Mouse (Mus musculus) ES-E14 (cell line): ENCODE data around the gene Ankib1. TPM values are rescaled to one million over a fixed set of nuclear protein-coding genes. Genes with fewer than 3 reads are reported as not detected.
"Not testable (repeated sequence)": the region's sequence is repeated elsewhere in the genome, so short reads cannot be mapped to it uniquely, and the experiment has no call there.

Source experiments
- DNase-seq: peaks from one replicate; pipeline ENCODE4 v3.0.0-alpha.2; 2013; ENCODE audit warnings: low read depth, low spot score
- H3K27ac ChIP-seq: 2 replicates; pipeline ENCODE4 v1.5.1; 2012; ENCODE audit warnings: low read depth, mild to moderate bottlenecking, low read length, moderate library complexity, mixed read lengths; ENCODE audit not compliant: poor library complexity, insufficient read depth, severe bottlenecking
- H3K36me3 ChIP-seq: 2 replicates; pipeline ENCODE4 v1.6.1; 2012; ENCODE audit warnings: mild to moderate bottlenecking, low read length, moderate library complexity, mixed read lengths; ENCODE audit not compliant: control insufficient read depth, poor library complexity, insufficient read depth, severe bottlenecking
- H3K4me1 ChIP-seq, 2 experiments: fragments of 150-350 bp in 1 of 2; sonication (generic) in 1 of 2; 2 replicates each; pipeline ENCODE4 v1.6.1; 2012; ENCODE audit warnings: low read length in 2 of 2, mild to moderate bottlenecking in 1 of 2, mixed read lengths in 1 of 2; ENCODE audit not compliant: control insufficient read depth in 2 of 2, insufficient read depth in 2 of 2, poor library complexity in 1 of 2
- H3K4me3 ChIP-seq, 2 experiments: fragments of 150-350 bp in 1 of 2; sonication (generic) in 1 of 2; 2 replicates each; pipeline ENCODE4 v1.5.1; 2012; ENCODE audit warnings: low read length in 2 of 2, low read depth in 1 of 2, mild to moderate bottlenecking in 1 of 2, mixed read lengths in 1 of 2; ENCODE audit not compliant: insufficient read depth in 1 of 2, poor library complexity in 1 of 2, severe bottlenecking in 1 of 2
- H3K9ac ChIP-seq: 2 replicates; pipeline ENCODE4 v1.6.1; 2012; ENCODE audit warnings: low read depth, mild to moderate bottlenecking, low read length, mixed read lengths; ENCODE audit not compliant: poor library complexity, insufficient read depth, severe bottlenecking
- H3K9me3 ChIP-seq: fragments of 150-350 bp; sonication (generic); 2 replicates; pipeline ENCODE4 v1.6.1; 2012; ENCODE audit warnings: low read depth, mild to moderate bottlenecking, low read length; ENCODE audit not compliant: control insufficient read depth, insufficient read depth
- CHD2 ChIP-seq: IDR thresholded peaks from 2 replicates; pipeline ENCODE4 v1.6.1; 2014; ENCODE audit warnings: mild to moderate bottlenecking, low read depth, low read length, inconsistent platforms
- HCFC1 ChIP-seq: IDR thresholded peaks from 2 replicates; pipeline ENCODE4 v1.6.1; 2012; ENCODE audit warnings: low read length, inconsistent platforms, borderline replicate concordance; ENCODE audit not compliant: insufficient read depth
- MAFK ChIP-seq: IDR thresholded peaks from 2 replicates; pipeline ENCODE4 v1.6.1; 2014; ENCODE audit warnings: mild to moderate bottlenecking, low read depth, low read length, inconsistent platforms; ENCODE audit not compliant: insufficient read depth
- ZC3H11A ChIP-seq: IDR thresholded peaks from 2 replicates; pipeline ENCODE4 v1.6.1; 2012; ENCODE audit warnings: low read depth, mild to moderate bottlenecking, inconsistent platforms, low read length, borderline replicate concordance
- ZNF384 ChIP-seq: IDR thresholded peaks from 2 replicates; pipeline ENCODE4 v1.6.1; 2012; ENCODE audit warnings: low read depth, low read length, inconsistent platforms
- in situ Hi-C, 2 experiments: fragments of 600-800 bp; cut with MboI; formaldehyde crosslinking; loops; one replicate each; pipeline ENCODE4 v1.15.1; 2025; ENCODE audit warnings: low sequenced_read_pairs in 2 of 2, inconsistent platforms in 1 of 2; ENCODE audit not compliant: unreplicated experiment in 2 of 2
- total RNA-seq: library from RNA; depleted of rRNA; stranded (reverse); fragments of 300-350 nt; gene quantifications from 2 replicates; pipeline ENCODE4 v1.2.3, GENCODE M21; 2012

The Ankib1 gene
- total RNA-seq, 1 experiment = 17.6 TPM

GRCm38 (mm10) chr5:3657085-3657484 is 145.6 kb downstream of the Ankib1 start, which contains the start of gene Gatad1:
Gene Gatad1 (minus strand): TSS chr5:3657185.
- in situ Hi-C loops = no loop called here
- no peaks in the 10 kb centered on the region for H3K36me3 ChIP-seq

GRCm38 (mm10) chr5:3653801-3654200 is 148.9 kb downstream of the Ankib1 start:
- DNase-seq = no peak
- Histone ChIP-seq H3K36me3 (no peaks in the 10 kb centered on the region), H3K9ac (no peak overlapping the region), H3K4me1 (no peaks in the 10 kb centered on the region), H3K27ac (no peak overlapping the region), H3K4me3 (no peak overlapping the region), H3K9me3 (no peaks in the 10 kb centered on the region)
- in situ Hi-C loops = no loop called here
- TF ChIP-seq MAFK = no peak
- no peak for TF ChIP-seq HCFC1
- no peak for TF ChIP-seq ZC3H11A
- TF ChIP-seq ZNF384 = no peak
- no peak for TF ChIP-seq CHD2

More at GRCm38 (mm10) chr5:3657085-3657484, 145.6 kb downstream of the Ankib1 start, which contains the start of gene Gatad1:
- Histone ChIP-seq H3K4me1 (no peaks in the 10 kb centered on the region), H3K9me3 (no peaks in the 10 kb centered on the region), H3K9ac (no peak within 1 kb of the TSS), H3K27ac (no peak within 1 kb of the TSS), H3K4me3 (no peak within 1 kb of the TSS)
- TF ChIP-seq HCFC1 (no peak), MAFK (no peak), CHD2 (no peak), ZNF384 (no peak), ZC3H11A (no peak)
- no peak for DNase-seq

GRCm38 (mm10) chr5:3652903-3653575 is 149.7 kb downstream of the Ankib1 start:
- in situ Hi-C loops, DNase-seq: not testable (repeated sequence)

GRCm38 (mm10) chr5:3651621-3652020 is 151.1 kb downstream of the Ankib1 start:
- no peaks in the 10 kb centered on the region for H3K36me3 ChIP-seq
- no peak overlapping the region for H3K9ac ChIP-seq
- H3K4me1 ChIP-seq = no peaks in the 10 kb centered on the region
- no peak overlapping the region for H3K27ac ChIP-seq
- in situ Hi-C loops = no loop called here
- no peak for DNase-seq
- no peaks in the 10 kb centered on the region for H3K9me3 ChIP-seq
- TF ChIP-seq ZC3H11A = no peak
- no peak for TF ChIP-seq ZNF384
- no peak for TF ChIP-seq MAFK
- no peak overlapping the region for H3K4me3 ChIP-seq

More at GRCm38 (mm10) chr5:3652903-3653575, 149.7 kb downstream of the Ankib1 start:
- H3K4me3 ChIP-seq, H3K36me3 ChIP-seq, H3K9ac ChIP-seq, H3K27ac ChIP-seq, H3K9me3 ChIP-seq, H3K4me1 ChIP-seq: not testable (repeated sequence)

GRCm38 (mm10) chr5:3650881-3651280 is 151.8 kb downstream of the Ankib1 start, which contains the start of gene Tmbim7:
Gene Tmbim7 (plus strand): TSS chr5:3651181.
- Histone ChIP-seq H3K4me3 (no peak within 1 kb of the TSS), H3K36me3 (no peaks in the 10 kb centered on the region), H3K27ac (no peak within 1 kb of the TSS), H3K4me1 (no peaks in the 10 kb centered on the region), H3K9ac (no peak within 1 kb of the TSS), H3K9me3 (no peaks in the 10 kb centered on the region)
- in situ Hi-C loops = no loop called here
- TF ChIP-seq HCFC1 (no peak), ZNF384 (no peak), ZC3H11A (no peak), MAFK (no peak), CHD2 (no peak)
- no peak for DNase-seq
